Mouse (Mus musculus): ENCODE measurements around the gene Ifitm5. TPM values are rescaled to one million over a fixed set of nuclear protein-coding genes. Genes with fewer than 3 reads are reported as not detected.
"Not testable (repeated sequence)": the region's sequence is repeated elsewhere in the genome, so short reads cannot be mapped to it uniquely, and the experiment has no call there.

Gene Ifitm5
- polyA plus RNA-seq, 2 experiments: 30.9 to 44.3 TPM

DNA sequence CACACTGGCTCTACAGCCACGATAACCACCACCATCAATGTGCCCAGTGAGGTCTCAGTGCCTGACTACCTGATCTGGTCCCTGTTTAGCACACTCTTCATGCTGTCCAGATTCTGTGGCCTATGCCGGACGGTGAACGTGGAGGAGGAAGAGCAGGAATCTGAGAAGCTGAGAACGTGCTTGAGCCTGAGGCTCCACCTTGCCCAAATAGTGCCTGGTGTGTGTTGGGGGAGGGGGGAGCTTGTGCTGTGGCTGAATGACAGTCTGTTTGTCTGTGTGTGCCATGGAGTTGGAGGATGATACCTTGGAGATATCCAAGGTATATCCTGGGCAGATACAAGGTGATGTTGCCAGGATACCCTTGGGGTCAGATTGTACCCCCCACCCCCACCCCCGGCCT, 40.1 kb upstream of the Ifitm5 start:
- WGBS: 60% methylated on average over 6 of the region's 6 CpGs
- no peak overlapping the region for H3K4me2 ChIP-seq (replicated peaks; ENCODE audit: low read depth, low read length, severe bottlenecking)
- peaks cover 8% of the 10 kb centered on the region for H3K4me1 ChIP-seq (ENCODE audit: control insufficient read depth, insufficient read depth, low read length)
- no peaks in the 10 kb centered on the region for H3K36me3 ChIP-seq (ENCODE audit: control insufficient read depth, insufficient read depth, low read length)
- no peak overlapping the region for H3K4me3 ChIP-seq (replicated peaks; ENCODE audit: low read length)
- H3K9ac ChIP-seq (ENCODE audit: low read depth, low read length, severe bottlenecking): no peak overlapping the region
- H3K27me3 ChIP-seq (ENCODE audit: control insufficient read depth, insufficient read depth, low read length): no peaks in the 10 kb centered on the region
- ATAC-seq (ENCODE audit: low FRiP score, low read depth): no peak
- no peak for DNase-seq (ENCODE audit: low spot score)
- no peaks in the 10 kb centered on the region for H3K9me3 ChIP-seq (ENCODE audit: control insufficient read depth, low read length)
- H3K27ac ChIP-seq (replicated peaks; ENCODE audit: low read depth, low read length): no peak overlapping the region
- TF ChIP-seq POLR2A (IDR thresholded peaks at IDR 0.05; ENCODE audit: borderline replicate concordance, extremely low read depth, insufficient read depth, insufficient read length): no peak

DNA sequence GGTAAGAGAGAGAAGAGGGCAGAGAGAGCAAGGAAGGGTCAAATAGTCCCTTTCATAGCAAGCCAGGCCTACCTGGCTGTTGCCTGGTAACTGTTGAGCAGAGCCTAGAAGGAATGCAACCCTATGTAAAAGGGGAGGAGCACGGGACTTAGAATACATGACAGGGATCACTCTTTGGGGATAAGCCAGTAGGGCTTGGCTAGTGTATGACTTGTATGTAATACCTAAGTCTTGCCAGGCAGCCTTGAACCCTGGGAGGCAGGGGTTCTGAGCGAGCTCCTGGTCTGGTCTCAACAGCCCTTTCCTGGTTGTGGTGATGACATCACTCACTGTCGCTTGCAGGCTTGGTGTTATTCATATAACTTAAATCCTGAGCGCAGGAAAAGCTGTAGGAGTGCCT, 38.9 kb upstream of the Ifitm5 start:
- no peak for DNase-seq (ENCODE audit: low spot score)
- TF ChIP-seq POLR2A (IDR thresholded peaks at IDR 0.05; ENCODE audit: borderline replicate concordance, extremely low read depth, insufficient read depth, insufficient read length): no peak
- no peak overlapping the region for H3K4me3 ChIP-seq (replicated peaks; ENCODE audit: low read length)

DNA sequence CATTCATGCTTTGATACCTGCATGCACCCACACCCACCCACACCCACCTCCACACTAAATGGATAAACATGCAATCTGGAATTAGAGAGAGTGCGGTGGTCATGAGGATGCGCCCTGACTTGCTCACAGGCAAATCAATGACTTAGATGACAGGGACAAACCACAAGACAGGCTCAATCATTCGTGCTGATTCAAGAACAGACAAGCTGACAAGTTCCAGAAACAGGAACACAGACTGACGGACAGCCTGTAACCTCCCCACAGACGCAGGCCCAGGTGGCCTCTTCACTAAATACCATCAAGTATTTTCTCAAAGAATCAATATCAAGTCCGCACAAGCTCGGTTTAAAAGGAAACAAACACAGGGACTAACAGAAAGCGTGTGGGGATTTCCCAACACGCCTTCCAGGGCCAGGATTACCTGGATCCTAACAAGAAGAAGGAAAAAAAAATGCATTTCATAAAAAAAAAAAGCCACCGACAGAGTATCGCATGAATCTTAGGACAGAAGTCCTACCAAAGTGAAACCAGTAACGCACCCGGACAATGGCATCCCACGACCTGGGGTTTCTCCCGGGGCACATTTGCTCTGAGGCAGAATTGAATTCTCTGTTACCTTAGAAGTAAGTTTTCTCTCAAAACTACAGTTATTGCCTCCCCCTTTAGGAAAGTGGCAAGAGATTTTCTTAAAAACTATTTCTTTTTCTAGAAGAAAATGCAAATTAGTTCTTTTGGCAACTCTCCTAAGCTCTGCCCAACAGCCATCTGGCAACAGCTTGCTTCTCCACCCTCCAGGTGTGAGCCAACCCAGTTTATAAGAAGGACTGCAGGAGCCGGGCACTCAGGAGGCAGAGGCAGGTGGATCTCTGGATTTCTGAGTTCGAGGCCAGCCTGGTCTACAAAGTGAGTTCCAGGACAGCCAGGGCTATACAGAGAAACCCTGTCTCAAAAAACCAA, 37.4 kb upstream of the Ifitm5 start:
- H3K4me2 ChIP-seq (replicated peaks; ENCODE audit: low read depth, low read length, severe bottlenecking): no peak overlapping the region
- no peak overlapping the region for H3K9ac ChIP-seq (ENCODE audit: low read depth, low read length, severe bottlenecking)
- no peak overlapping the region for H3K4me3 ChIP-seq (replicated peaks; ENCODE audit: low read length)
- no peak for TF ChIP-seq POLR2A (IDR thresholded peaks at IDR 0.05; ENCODE audit: borderline replicate concordance, extremely low read depth, insufficient read depth, insufficient read length)
- H3K36me3 ChIP-seq (ENCODE audit: control insufficient read depth, insufficient read depth, low read length): no peaks in the 10 kb centered on the region
- WGBS: 80% methylated on average over 17 of the region's 17 CpGs
- DNase-seq (ENCODE audit: low spot score) (no peak), ATAC-seq (ENCODE audit: low FRiP score, low read depth) (no peak)
- no peak overlapping the region for H3K27ac ChIP-seq (replicated peaks; ENCODE audit: low read depth, low read length)
- H3K4me1 ChIP-seq (ENCODE audit: control insufficient read depth, insufficient read depth, low read length): peaks cover 8% of the 10 kb centered on the region
- H3K9me3 ChIP-seq (ENCODE audit: control insufficient read depth, low read length): no peaks in the 10 kb centered on the region
- H3K27me3 ChIP-seq (ENCODE audit: control insufficient read depth, insufficient read depth, low read length): no peaks in the 10 kb centered on the region

More for the DNA sequence above, 38.9 kb upstream of the Ifitm5 start:
- Histone ChIP-seq H3K4me2 (replicated peaks; ENCODE audit: low read depth, low read length, severe bottlenecking) (no peak overlapping the region), H3K4me1 (ENCODE audit: control insufficient read depth, insufficient read depth, low read length) (peaks cover 8% of the 10 kb centered on the region), H3K27me3 (ENCODE audit: control insufficient read depth, insufficient read depth, low read length) (no peaks in the 10 kb centered on the region), H3K36me3 (ENCODE audit: control insufficient read depth, insufficient read depth, low read length) (no peaks in the 10 kb centered on the region), H3K27ac (replicated peaks; ENCODE audit: low read depth, low read length) (no peak overlapping the region), H3K9me3 (ENCODE audit: control insufficient read depth, low read length) (no peaks in the 10 kb centered on the region), H3K9ac (ENCODE audit: low read depth, low read length, severe bottlenecking) (no peak overlapping the region)
- WGBS: 79% methylated on average over 4 of the region's 4 CpGs
- ATAC-seq (ENCODE audit: low FRiP score, low read depth): no peak

DNA sequence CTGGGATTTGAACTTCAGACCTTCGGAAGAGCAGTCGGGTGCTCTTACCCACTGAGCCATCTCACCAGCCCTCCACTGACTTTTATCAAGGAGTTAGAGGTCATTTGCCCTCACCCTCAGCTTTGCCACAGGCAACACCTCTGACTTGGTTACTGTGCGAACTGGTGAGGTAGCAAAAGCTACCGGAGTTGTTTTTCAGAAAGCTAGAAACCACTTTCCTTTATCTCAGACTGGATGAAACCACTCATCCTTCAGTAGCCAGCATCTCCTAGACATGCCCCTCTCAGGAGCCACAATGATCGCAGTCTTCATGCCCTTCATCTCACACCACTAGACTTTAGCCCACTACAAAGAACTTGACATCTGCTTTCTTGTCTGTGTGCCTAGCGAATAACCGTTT, 32.9 kb upstream of the Ifitm5 start:
- Histone ChIP-seq H3K4me1 (ENCODE audit: control insufficient read depth, insufficient read depth, low read length) (no peaks in the 10 kb centered on the region), H3K27me3 (ENCODE audit: control insufficient read depth, insufficient read depth, low read length) (no peaks in the 10 kb centered on the region), H3K4me2 (replicated peaks; ENCODE audit: low read depth, low read length, severe bottlenecking) (no peak overlapping the region), H3K9me3 (ENCODE audit: control insufficient read depth, low read length) (no peaks in the 10 kb centered on the region), H3K9ac (ENCODE audit: low read depth, low read length, severe bottlenecking) (no peak overlapping the region), H3K36me3 (ENCODE audit: control insufficient read depth, insufficient read depth, low read length) (no peaks in the 10 kb centered on the region), H3K4me3 (replicated peaks; ENCODE audit: low read length) (no peak overlapping the region), H3K27ac (replicated peaks; ENCODE audit: low read depth, low read length) (no peak overlapping the region)
- WGBS: 93% methylated on average over 7 of the region's 7 CpGs
- DNase-seq (ENCODE audit: low spot score) (no peak), ATAC-seq (ENCODE audit: low FRiP score, low read depth) (no peak)
- TF ChIP-seq POLR2A (IDR thresholded peaks at IDR 0.05; ENCODE audit: borderline replicate concordance, extremely low read depth, insufficient read depth, insufficient read length): no peak

GRCm38 (mm10) chr7:140981704-140982103, 31.6 kb upstream of the Ifitm5 start:
- Histone ChIP-seq H3K9ac (ENCODE audit: low read depth, low read length, severe bottlenecking) (no peak overlapping the region), H3K9me3 (ENCODE audit: control insufficient read depth, low read length) (no peaks in the 10 kb centered on the region), H3K27ac (replicated peaks; ENCODE audit: low read depth, low read length) (no peak overlapping the region), H3K27me3 (ENCODE audit: control insufficient read depth, insufficient read depth, low read length) (no peaks in the 10 kb centered on the region), H3K4me2 (replicated peaks; ENCODE audit: low read depth, low read length, severe bottlenecking) (no peak overlapping the region), H3K36me3 (ENCODE audit: control insufficient read depth, insufficient read depth, low read length) (no peaks in the 10 kb centered on the region), H3K4me1 (ENCODE audit: control insufficient read depth, insufficient read depth, low read length) (no peaks in the 10 kb centered on the region), H3K4me3 (replicated peaks; ENCODE audit: low read length) (no peak overlapping the region)
- no peak for ATAC-seq (ENCODE audit: low FRiP score, low read depth)
- 95% methylated on average over 8 of the region's 8 CpGs for WGBS
- no peak for DNase-seq (ENCODE audit: low spot score)
- no peak for TF ChIP-seq POLR2A (IDR thresholded peaks at IDR 0.05; ENCODE audit: borderline replicate concordance, extremely low read depth, insufficient read depth, insufficient read length)

DNA sequence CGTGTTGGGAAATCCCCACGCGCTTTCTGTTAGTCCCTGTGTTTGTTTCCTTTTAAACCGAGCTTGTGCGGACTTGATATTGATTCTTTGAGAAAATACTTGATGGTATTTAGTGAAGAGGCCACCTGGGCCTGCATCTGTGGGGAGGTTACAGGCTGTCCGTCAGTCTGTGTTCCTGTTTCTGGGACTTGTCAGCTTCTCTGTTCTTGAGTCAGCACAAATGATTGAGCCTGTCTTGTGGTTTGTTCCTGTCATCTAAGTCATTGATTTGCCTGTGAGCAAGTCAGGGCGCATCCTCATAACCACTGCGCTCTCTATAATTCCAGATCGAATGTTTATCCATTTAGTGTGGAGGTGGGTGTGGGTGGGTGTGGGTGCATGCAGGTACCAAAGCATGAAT, 26.6 kb upstream of the Ifitm5 start:
- DNase-seq (ENCODE audit: low spot score); ATAC-seq (ENCODE audit: low FRiP score, low read depth); H3K4me2 ChIP-seq (replicated peaks; ENCODE audit: low read depth, low read length, severe bottlenecking); H3K9me3 ChIP-seq (ENCODE audit: control insufficient read depth, low read length); H3K27ac ChIP-seq (replicated peaks; ENCODE audit: low read depth, low read length); H3K36me3 ChIP-seq (ENCODE audit: control insufficient read depth, insufficient read depth, low read length); H3K9ac ChIP-seq (ENCODE audit: low read depth, low read length, severe bottlenecking); H3K27me3 ChIP-seq (ENCODE audit: control insufficient read depth, insufficient read depth, low read length); H3K4me3 ChIP-seq (replicated peaks; ENCODE audit: low read length): not testable (repeated sequence)
- peaks cover 15% of the 10 kb centered on the region for H3K4me1 ChIP-seq (ENCODE audit: control insufficient read depth, insufficient read depth, low read length)
- whole genome bisulfite sequencing: 94% methylated on average over 9 of the region's 9 CpGs
